Mouse (Mus musculus): Measurements from ENCODE around the gene Fbn1. TPM values are rescaled to one million over a fixed set of nuclear protein-coding genes. Genes with fewer than 3 reads are reported as not detected.

The Fbn1 gene
- polyA plus RNA-seq (2015; fragmentation: Nextera tagmentation; extraction: Ambion mirVana): 16.8 and 19.3 TPM in 2 replicates

DNA sequence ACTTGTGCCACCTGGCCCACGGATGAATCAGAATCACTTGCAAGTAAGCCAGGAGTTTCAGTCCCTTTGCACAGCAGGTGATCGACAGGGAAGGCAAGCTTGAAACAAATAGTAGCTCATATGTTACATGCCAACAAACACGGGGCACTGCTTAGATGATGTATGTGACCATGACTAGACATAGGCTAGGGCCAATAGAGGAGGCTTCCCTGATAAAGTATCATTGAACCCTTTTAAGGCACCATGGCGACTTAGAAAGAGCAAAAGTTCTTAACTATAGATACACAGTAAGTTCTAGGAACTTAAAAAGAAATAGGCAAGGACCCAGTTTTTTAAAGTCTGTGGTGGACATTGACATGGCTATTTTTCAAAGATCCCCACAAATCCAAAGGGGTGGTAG is at the start of gene Fbn1:
TSS of gene Fbn1 (minus strand) at position 101 of the 400 bp plus-strand sequence.
- 0 out of 2 replicates have a peak, but pooled peaks cover 2% of the 10 kb centered on the region for H3K36me3 ChIP-seq
- WGBS: 79% methylated on average over 4 of the region's 4 CpGs
- ATAC-seq (ENCODE audit: extremely low read depth, insufficient number of reproducible peaks, low FRiP score, low TSS enrichment): no peak
- H3K4me2 ChIP-seq: peak within 1 kb of the TSS; percentile 90
- peak within 1 kb of the TSS; percentile 81 for H3K4me3 ChIP-seq
- 0 out of 2 replicates have a peak, but pooled peaks cover 9% of the 10 kb centered on the region for H3K27me3 ChIP-seq (replicated peaks)
- H3K9me3 ChIP-seq: no peaks in the 10 kb centered on the region
- peaks cover 19% of the 10 kb centered on the region for H3K4me1 ChIP-seq
- peak within 1 kb of the TSS; percentile 88 for H3K9ac ChIP-seq
- peak within 1 kb of the TSS; percentile 91 for H3K27ac ChIP-seq (replicated peaks)

DNA sequence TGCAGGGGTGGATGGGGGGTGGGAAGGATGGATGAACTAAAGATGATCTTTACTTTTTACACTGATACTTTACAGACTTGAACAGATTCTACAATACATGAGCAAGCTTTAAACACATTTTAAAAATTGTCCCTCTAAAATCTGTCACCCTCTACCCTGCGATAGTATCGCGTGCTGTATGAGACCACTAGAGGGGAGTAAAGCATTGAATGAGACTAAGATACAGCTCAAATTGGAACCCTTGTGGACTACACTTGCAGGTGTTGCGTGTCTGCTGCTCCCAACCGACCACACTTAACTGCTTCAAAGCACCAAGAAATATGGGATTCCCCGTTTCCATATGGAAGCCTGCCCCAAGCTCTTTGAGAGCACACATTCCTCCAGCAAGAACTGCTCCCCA is 48.0 kb upstream of the Fbn1 start:
- Histone ChIP-seq H3K36me3 (no peaks in the 10 kb centered on the region), H3K27me3 (replicated peaks) (no peaks in the 10 kb centered on the region), H3K27ac (replicated peaks) (no peak overlapping the region), H3K9ac (no peak overlapping the region), H3K9me3 (no peaks in the 10 kb centered on the region), H3K4me1 (0 out of 2 replicates have a peak, but pooled peaks cover 4% of the 10 kb centered on the region), H3K4me2 (no peak overlapping the region), H3K4me3 (no peak overlapping the region)
- no peak for ATAC-seq (ENCODE audit: extremely low read depth, insufficient number of reproducible peaks, low FRiP score, low TSS enrichment)
- 70% methylated on average over 6 of the region's 6 CpGs for WGBS

DNA sequence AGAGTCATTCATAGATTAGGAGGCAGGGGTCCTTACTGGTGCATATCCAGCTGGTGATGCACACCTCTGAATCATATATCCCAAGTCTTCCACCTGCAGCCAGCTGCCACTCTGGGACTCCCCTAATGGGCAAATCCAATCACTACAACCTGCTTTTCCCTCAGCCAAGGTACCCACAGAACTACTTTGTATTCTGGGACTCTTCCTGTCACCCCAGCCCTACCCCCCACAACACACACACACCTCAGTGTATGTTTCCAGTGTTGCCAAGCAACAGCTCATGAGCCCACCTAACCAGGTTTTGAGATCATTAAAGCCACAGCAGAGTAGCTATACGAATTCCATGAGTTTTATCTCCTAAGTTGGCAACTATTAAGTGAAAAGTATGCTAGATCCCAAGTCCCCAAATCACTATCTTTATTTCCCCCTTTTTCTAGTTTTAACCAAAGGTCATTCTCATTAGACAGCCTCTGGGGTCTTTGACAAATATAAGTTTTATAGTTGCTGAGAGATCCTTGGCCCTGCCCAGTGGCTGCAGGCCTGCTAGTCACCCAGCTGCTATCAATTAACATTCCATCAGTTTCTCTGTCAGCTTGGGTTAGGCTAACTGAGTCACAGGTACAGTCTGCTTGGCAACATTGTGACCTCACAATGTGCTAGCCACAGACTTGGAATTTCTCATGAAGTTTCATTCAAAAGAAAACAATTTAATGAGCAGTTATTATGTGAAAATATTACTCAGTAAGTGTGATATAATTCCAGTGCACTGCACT is 41.2 kb upstream of the Fbn1 start:
- Histone ChIP-seq H3K4me1 (no peaks in the 10 kb centered on the region), H3K4me3 (no peak overlapping the region), H3K9ac (no peak overlapping the region), H3K27me3 (replicated peaks) (no peaks in the 10 kb centered on the region), H3K36me3 (no peaks in the 10 kb centered on the region), H3K4me2 (no peak overlapping the region), H3K27ac (replicated peaks) (no peak overlapping the region), H3K9me3 (no peaks in the 10 kb centered on the region)
- ATAC-seq (ENCODE audit: extremely low read depth, insufficient number of reproducible peaks, low FRiP score, low TSS enrichment): no peak
- 67% methylated on average over 1 of the region's 1 CpGs for WGBS

DNA sequence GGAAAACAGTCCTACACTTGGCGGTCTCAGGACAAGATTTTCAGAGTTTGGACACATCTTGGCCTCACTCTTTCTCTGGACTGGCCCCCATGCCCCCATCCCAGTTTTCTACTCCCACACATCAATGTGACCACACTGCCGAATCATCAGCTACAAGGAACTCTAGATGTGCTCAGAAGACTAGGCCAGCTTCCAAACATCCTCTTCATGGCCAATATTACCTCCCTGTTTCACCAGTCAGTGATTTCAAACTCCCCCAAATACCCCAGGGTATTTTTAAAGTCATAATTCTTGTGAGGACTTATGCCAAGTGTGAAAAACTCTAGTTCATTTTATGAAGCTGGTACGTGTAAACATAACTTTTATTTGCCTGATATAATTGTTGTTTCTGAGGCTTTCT is 37.2 kb upstream of the Fbn1 start:
- WGBS: 79% methylated on average over 3 of the region's 3 CpGs
- no peaks in the 10 kb centered on the region for H3K36me3 ChIP-seq
- no peak overlapping the region for H3K4me3 ChIP-seq
- no peak overlapping the region for H3K9ac ChIP-seq
- no peaks in the 10 kb centered on the region for H3K4me1 ChIP-seq
- H3K4me2 ChIP-seq: no peak overlapping the region
- no peaks in the 10 kb centered on the region for H3K27me3 ChIP-seq (replicated peaks)
- H3K27ac ChIP-seq (replicated peaks): no peak overlapping the region
- ATAC-seq (ENCODE audit: extremely low read depth, insufficient number of reproducible peaks, low FRiP score, low TSS enrichment): no peak
- H3K9me3 ChIP-seq: no peaks in the 10 kb centered on the region

DNA sequence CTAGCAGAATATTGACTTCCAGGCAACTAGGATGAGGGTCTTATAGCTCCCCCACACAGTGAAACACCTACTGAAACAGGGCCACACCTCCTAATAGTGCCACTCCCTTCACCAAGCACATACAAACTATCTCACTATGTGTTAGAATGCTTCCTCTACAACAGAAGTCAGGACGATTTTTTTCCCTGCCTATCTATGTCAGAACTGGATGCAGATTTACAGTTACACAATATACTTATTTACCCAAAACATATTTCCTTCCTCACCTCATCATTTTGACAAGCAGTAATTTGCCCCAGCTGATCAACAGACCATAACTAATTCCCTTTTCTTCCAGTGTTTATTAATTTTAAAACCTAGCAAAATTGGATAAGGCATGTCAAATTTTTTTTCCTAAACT is 35.9 kb upstream of the Fbn1 start:
- no peak for ATAC-seq (ENCODE audit: extremely low read depth, insufficient number of reproducible peaks, low FRiP score, low TSS enrichment)
- H3K4me3 ChIP-seq: no peak overlapping the region
- no peak overlapping the region for H3K27ac ChIP-seq (replicated peaks)
- 31% methylated on average over 1 of the region's 1 CpGs for WGBS
- H3K36me3 ChIP-seq: no peaks in the 10 kb centered on the region
- no peaks in the 10 kb centered on the region for H3K4me1 ChIP-seq
- H3K27me3 ChIP-seq (replicated peaks): no peaks in the 10 kb centered on the region
- no peak overlapping the region for H3K4me2 ChIP-seq
- H3K9me3 ChIP-seq: no peaks in the 10 kb centered on the region
- H3K9ac ChIP-seq: no peak overlapping the region

DNA sequence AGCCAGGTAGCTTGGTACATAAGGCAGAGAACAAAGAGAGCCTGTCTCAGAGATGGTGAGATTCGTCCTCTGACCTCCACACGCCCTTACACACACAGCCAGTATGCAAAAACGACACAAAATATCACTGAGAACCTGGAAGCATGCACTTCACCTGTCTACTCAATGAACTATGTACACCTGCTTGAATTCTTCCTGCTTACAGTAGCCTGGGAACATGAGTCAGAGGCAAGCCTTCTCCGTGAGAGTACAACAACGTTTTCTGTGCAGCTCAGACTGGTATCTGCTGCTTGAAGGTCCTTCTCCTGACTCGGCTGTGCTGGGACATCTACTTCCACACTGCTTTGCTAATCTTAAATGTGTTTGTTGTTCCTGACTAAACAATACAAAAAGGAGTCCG is 33.7 kb upstream of the Fbn1 start:
- H3K9ac ChIP-seq: no peak overlapping the region
- H3K4me2 ChIP-seq: no peak overlapping the region
- no peak overlapping the region for H3K27ac ChIP-seq (replicated peaks)
- H3K27me3 ChIP-seq (replicated peaks): no peaks in the 10 kb centered on the region
- ATAC-seq (ENCODE audit: extremely low read depth, insufficient number of reproducible peaks, low FRiP score, low TSS enrichment): no peak
- H3K36me3 ChIP-seq: no peaks in the 10 kb centered on the region
- no peaks in the 10 kb centered on the region for H3K4me1 ChIP-seq
- 60% methylated on average over 7 of the region's 7 CpGs for WGBS
- no peak overlapping the region for H3K4me3 ChIP-seq
- H3K9me3 ChIP-seq: no peaks in the 10 kb centered on the region

DNA sequence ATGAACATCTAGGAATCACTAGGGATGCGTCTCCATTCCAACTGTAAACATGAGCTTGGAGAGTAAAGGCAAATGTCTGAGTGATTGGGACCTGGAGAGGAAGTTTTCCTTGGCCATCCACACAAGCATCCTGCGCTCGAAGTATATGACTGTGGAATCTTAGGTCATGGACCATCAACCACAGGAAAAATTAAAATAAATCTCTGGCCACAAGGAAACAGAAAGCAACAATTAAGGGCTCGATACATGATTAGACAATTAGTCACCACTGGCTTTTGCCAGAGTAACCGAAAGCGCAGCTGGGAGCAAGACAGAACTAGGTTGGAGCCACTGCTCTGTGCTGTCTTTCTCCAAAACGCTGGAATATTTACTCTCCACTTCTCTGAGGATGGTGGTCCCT is 32.8 kb upstream of the Fbn1 start:
- no peaks in the 10 kb centered on the region for H3K4me1 ChIP-seq
- no peak overlapping the region for H3K9ac ChIP-seq
- H3K27me3 ChIP-seq (replicated peaks): no peaks in the 10 kb centered on the region
- WGBS: 72% methylated on average over 7 of the region's 7 CpGs
- no peaks in the 10 kb centered on the region for H3K9me3 ChIP-seq
- no peak overlapping the region for H3K4me3 ChIP-seq
- no peak for ATAC-seq (ENCODE audit: extremely low read depth, insufficient number of reproducible peaks, low FRiP score, low TSS enrichment)
- H3K36me3 ChIP-seq: no peaks in the 10 kb centered on the region
- no peak overlapping the region for H3K27ac ChIP-seq (replicated peaks)
- H3K4me2 ChIP-seq: no peak overlapping the region

DNA sequence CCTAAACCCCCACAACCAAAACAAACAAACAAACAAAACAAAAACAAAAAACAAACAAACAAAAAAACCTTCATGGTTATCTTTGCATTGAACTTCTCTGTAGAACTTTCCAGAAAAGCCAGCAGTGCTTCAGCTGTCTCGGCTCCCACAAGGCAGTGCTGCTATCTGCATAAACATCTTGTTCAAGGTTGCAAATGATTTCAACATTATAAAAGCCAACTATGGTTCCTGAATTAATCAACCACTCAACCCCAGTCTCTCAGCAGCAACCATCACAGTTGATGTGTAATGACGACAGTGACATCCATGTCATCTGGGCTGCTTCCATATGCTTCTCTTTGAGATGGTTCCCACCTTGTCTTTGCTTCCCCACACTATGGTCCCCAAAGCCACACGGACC is 31.8 kb upstream of the Fbn1 start:
- ATAC-seq (ENCODE audit: extremely low read depth, insufficient number of reproducible peaks, low FRiP score, low TSS enrichment): no peak
- Histone ChIP-seq H3K4me1 (no peaks in the 10 kb centered on the region), H3K4me3 (no peak overlapping the region), H3K36me3 (no peaks in the 10 kb centered on the region), H3K9me3 (no peaks in the 10 kb centered on the region), H3K9ac (no peak overlapping the region), H3K27ac (replicated peaks) (no peak overlapping the region), H3K27me3 (replicated peaks) (no peaks in the 10 kb centered on the region), H3K4me2 (no peak overlapping the region)
- WGBS: 83% methylated on average over 3 of the region's 3 CpGs

DNA sequence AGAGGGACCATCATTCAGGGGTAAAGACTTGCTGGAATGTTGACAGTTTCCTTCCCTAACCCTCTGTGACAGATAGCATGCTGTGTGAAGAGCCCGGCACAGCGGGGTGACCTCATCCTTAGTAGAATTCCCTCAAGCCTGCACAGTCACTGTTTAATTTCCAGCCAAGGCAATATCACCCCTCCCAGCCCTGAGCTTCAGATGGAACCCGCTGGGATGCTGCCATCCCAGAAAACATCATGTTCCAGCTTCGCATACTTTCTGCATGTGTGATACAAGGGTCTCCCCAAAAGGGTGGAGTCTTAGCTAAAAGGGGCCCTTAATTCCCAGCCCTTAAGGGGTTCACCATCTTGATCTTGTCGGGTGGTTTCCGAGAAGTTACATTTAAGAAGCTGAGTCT is 22.9 kb upstream of the Fbn1 start:
- no peak overlapping the region for H3K4me2 ChIP-seq

DNA sequence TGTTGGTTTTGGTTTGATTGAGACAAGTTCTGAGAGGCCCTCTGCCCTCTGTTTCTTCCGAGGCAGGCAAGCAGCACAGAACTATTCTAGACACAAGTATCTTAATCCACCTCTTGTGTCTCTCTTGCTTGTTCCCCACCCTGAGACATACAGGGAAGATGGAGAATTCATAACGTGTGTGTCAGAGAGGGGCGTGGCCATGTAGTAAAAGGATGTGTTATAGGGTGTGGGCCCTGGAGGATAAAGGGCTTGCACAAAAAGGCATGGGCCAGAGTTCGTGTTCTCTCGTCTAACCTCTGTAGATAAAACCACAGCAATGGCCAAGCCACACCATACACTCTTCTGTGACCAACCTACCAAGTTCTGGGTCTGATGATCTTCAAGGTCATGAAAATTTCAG is 18.8 kb upstream of the Fbn1 start:
- H3K4me2 ChIP-seq: no peak overlapping the region
- 67% methylated on average over 5 of the region's 5 CpGs for WGBS
- no peaks in the 10 kb centered on the region for H3K9me3 ChIP-seq
- no peaks in the 10 kb centered on the region for H3K36me3 ChIP-seq
- H3K4me3 ChIP-seq: no peak overlapping the region
- H3K27ac ChIP-seq (replicated peaks): no peak overlapping the region
- H3K27me3 ChIP-seq (replicated peaks): no peaks in the 10 kb centered on the region
- H3K4me1 ChIP-seq: peaks cover 17% of the 10 kb centered on the region; the same call in 1 of the 2 replicates
- no peak overlapping the region for H3K9ac ChIP-seq
- ATAC-seq (ENCODE audit: extremely low read depth, insufficient number of reproducible peaks, low FRiP score, low TSS enrichment): no peak

More for the DNA sequence above, 22.9 kb upstream of the Fbn1 start:
- H3K27me3 ChIP-seq (replicated peaks): no peaks in the 10 kb centered on the region
- H3K27ac ChIP-seq (replicated peaks): peak overlapping the region; percentile 33; the same call in 1 of the 2 replicates
- no peaks in the 10 kb centered on the region for H3K36me3 ChIP-seq
- no peak overlapping the region for H3K9ac ChIP-seq
- no peaks in the 10 kb centered on the region for H3K9me3 ChIP-seq
- peaks cover 17% of the 10 kb centered on the region; the same call in 1 of the 2 replicates for H3K4me1 ChIP-seq
- H3K4me3 ChIP-seq: no peak overlapping the region
- peak; percentile 37; the same call in 1 of the 2 replicates for ATAC-seq (ENCODE audit: extremely low read depth, insufficient number of reproducible peaks, low FRiP score, low TSS enrichment)
- WGBS: 39% methylated on average over 6 of the region's 6 CpGs

DNA sequence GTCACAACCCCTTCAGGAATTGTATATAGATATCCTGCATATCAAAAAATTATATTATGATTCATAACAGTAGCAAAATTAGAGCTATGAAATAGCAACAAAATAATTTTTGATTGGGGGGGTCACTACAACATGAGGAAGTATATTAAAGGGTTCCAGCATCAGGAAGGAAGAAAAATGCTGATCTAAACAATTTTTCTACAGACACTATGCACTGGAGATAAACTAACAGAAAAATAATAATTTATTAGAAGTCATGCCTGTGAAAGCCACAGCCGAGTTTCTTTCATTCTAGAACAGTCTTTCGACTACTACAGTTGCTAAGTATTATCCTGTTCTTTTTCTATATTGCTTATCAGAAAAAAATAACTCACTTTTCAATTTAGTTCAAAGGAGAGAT is 17.7 kb upstream of the Fbn1 start:
- Histone ChIP-seq H3K36me3 (no peaks in the 10 kb centered on the region), H3K4me1 (0 out of 2 replicates have a peak, but pooled peaks cover 9% of the 10 kb centered on the region), H3K9me3 (no peaks in the 10 kb centered on the region), H3K4me2 (no peak overlapping the region), H3K27me3 (replicated peaks) (no peaks in the 10 kb centered on the region), H3K27ac (replicated peaks) (no peak overlapping the region), H3K4me3 (no peak overlapping the region), H3K9ac (no peak overlapping the region)
- WGBS: 64% methylated on average over 2 of the region's 2 CpGs
- ATAC-seq (ENCODE audit: extremely low read depth, insufficient number of reproducible peaks, low FRiP score, low TSS enrichment): no peak

DNA sequence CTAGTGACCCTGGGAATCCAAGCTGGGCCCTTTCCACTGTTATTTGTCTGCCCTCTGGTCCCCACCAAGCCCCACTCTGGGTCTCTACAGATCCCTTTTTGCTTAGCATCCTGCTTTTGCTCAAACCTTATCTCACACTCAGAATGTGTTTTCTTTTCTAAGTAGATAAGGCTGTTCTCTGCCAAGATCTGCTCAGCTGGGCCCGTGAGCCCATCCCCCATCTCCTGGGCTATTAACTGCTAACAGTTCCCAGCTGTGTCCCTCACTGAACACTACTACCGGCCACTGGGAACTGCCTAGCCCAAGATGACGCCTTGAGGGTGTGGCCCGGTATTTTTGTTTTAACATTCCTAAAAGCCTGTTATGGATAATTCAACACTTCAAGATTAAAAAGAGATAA is 8.8 kb upstream of the Fbn1 start:
- WGBS: 3% methylated on average over 4 of the region's 4 CpGs
- Histone ChIP-seq H3K27ac (replicated peaks) (peak overlapping the region; percentile 82), H3K9me3 (no peaks in the 10 kb centered on the region), H3K4me3 (no peak overlapping the region), H3K36me3 (no peaks in the 10 kb centered on the region), H3K4me2 (no peak overlapping the region), H3K27me3 (replicated peaks) (no peaks in the 10 kb centered on the region), H3K9ac (no peak overlapping the region), H3K4me1 (peaks cover 26% of the 10 kb centered on the region)
- peak; percentile 52; the same call in 1 of the 2 replicates for ATAC-seq (ENCODE audit: extremely low read depth, insufficient number of reproducible peaks, low FRiP score, low TSS enrichment)
